Mouse (Mus musculus) ovary, adult 2 months (tissue): Measurements from ENCODE around the gene Cfap46. TPM values are rescaled to one million over a fixed set of nuclear protein-coding genes. Genes with fewer than 3 reads are reported as not detected.

Experiments
- polyA plus RNA-seq: library from polyadenylated mRNA; depleted of rRNA; stranded (reverse); fragments of >200 nt; gene quantifications from 2 replicates; pipeline ENCODE4 v1.2.3, GENCODE M21; 2012; rRNA removed

Gene Cfap46
- polyA plus RNA-seq: 11.6 and 13.5 TPM in 2 replicates

DNA sequence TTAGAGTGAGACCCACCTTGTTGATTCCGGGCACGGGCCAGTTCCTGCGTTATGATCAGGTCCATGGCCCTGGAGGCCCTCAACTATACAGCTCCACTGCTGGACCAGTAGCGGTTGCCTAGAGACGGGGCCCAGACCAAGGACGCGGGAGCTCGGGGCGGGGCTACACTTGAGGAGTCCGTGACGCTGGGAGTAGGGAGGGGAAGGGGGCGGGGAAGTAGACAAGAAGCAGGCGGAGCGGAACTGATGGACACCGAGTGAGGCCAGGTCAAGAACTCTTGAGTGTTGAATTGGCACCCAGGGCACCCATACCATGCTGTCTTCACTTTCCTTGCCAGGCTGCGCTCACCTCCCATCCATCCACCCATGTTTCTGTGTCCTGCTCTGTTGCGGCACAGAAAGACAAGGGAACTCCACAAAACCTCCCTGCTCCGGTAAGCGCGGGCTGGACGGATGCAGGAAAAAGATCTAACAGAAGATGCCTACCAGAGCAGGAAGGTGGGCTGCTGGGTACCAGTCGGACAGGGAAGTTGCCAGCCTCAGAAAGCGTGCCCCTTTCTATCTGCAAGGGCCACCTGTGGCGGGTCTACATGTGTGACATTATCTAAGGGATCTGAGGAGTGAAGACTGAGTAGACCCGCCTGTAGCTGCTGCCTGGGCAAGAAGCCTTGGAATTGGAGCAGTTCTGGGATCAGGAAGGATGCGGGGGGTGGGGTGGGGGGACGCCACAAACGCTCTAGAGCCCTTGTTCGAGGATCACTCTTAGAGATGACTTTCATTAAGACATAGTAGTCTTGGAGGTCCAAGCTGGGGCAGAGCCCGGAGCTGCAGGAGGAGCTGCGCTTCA is at the start of gene Cfap46:
Gene Cfap46 (minus strand): TSS at position 112 of the 847 bp plus-strand sequence.

GRCm38 (mm10) chr7:139582595-139582994 is 101.0 kb downstream of the Cfap46 start, which contains the start of gene Nkx6-2:
TSS of gene Nkx6-2 (minus strand) at chr7:139582797.

Other genes with a start within 250 kb of the Cfap46 start
- 0.40 and 0.91 TPM in 2 replicates for gene Nkx6-2, start 101.0 kb downstream of the Cfap46 start, polyA plus RNA-seq
- 1.2 and 1.9 TPM in 2 replicates for gene Adgra1, start 150.4 kb upstream of the Cfap46 start, polyA plus RNA-seq
- 4.9 and 5.7 TPM in 2 replicates for gene Kndc1, start 210.9 kb upstream of the Cfap46 start, polyA plus RNA-seq